Mouse (Mus musculus) hindbrain, embryonic 12.5 days (tissue): Measurements from ENCODE around the gene Ddx3y. TPM values are rescaled to one million over a fixed set of nuclear protein-coding genes. Genes with fewer than 3 reads are reported as not detected.

ENCODE experiments used
- ATAC-seq: fragments of 200-750 bp; cut with Nextera tagmentation; 2 replicates; pipeline ENCODE4 v1.8.0; 2017; ENCODE audit warnings: moderate TSS enrichment; ENCODE audit not compliant: low FRiP score
- H3K27ac ChIP-seq: fragments of 300-500 bp; sonication (generic); 2 replicates; pipeline ENCODE4 v1.5.1; 2016; ENCODE audit warnings: mild to moderate bottlenecking
- H3K27me3 ChIP-seq: fragments of 300-500 bp; sonication (generic); 2 replicates; pipeline ENCODE4 v1.6.1; 2016; ENCODE audit warnings: mild to moderate bottlenecking
- H3K36me3 ChIP-seq: fragments of 300-500 bp; sonication (generic); 2 replicates; pipeline ENCODE4 v1.6.1; 2016; ENCODE audit warnings: mild to moderate bottlenecking
- H3K4me1 ChIP-seq: fragments of 300-500 bp; sonication (generic); 2 replicates; pipeline ENCODE4 v1.6.1; 2016
- H3K4me2 ChIP-seq: fragments of 300-500 bp; sonication (generic); replicated peaks from 2 replicates; pipeline ENCODE4 v1.6.1; 2016; ENCODE audit warnings: mild to moderate bottlenecking
- H3K4me3 ChIP-seq: fragments of 300-500 bp; sonication (generic); 2 replicates; pipeline ENCODE4 v1.5.1; 2016; ENCODE audit warnings: mild to moderate bottlenecking
- H3K9ac ChIP-seq: fragments of 300-500 bp; sonication (generic); 2 replicates; pipeline ENCODE4 v1.6.1; 2016; ENCODE audit warnings: mild to moderate bottlenecking, moderate library complexity
- H3K9me3 ChIP-seq: fragments of 300-500 bp; sonication (generic); replicated peaks from 2 replicates; pipeline ENCODE4 v1.6.1; 2016; ENCODE audit warnings: mild to moderate bottlenecking
- WGBS: fragments of 180-500 bp; shearing (Covaris S2); methylation state at CpG from one replicate; pipeline ENCODE4 v1.1.7; 2016; 5-methylcytosine and 5-hydroxymethylcytosine counted together
- polyA plus RNA-seq: library from polyadenylated mRNA; unstranded; fragments of >200 nt; fragmentation: Nextera tagmentation; extraction: Ambion mirVana; gene quantifications from 2 replicates; pipeline ENCODE4 v1.2.1, GENCODE M21; 2016

The Ddx3y gene
- 18.2 and 21.6 TPM in 2 replicates for polyA plus RNA-seq

GRCm38 (mm10) chrY:1286171-1286795 is at the start of gene Ddx3y:
Gene Ddx3y (minus strand): TSS chrY:1286629.
- ATAC-seq, result peak; percentile 85
- Histone ChIP-seq H3K4me1 (no peaks in the 10 kb centered on the region), H3K9ac (0 out of 2 replicates have a peak within 1 kb of the TSS, but pooled peaks have one; percentile 8), H3K27ac (peak within 1 kb of the TSS; percentile 40; the same call in 1 of the 2 replicates), H3K9me3 (no peaks in the 10 kb centered on the region), H3K36me3 (no peaks in the 10 kb centered on the region), H3K27me3 (no peaks in the 10 kb centered on the region), H3K4me2 (peak within 1 kb of the TSS; percentile 38), H3K4me3 (peak within 1 kb of the TSS; percentile 35)
- 8% methylated on average over 28 of the region's 31 CpGs for WGBS

- H3K27me3 ChIP-seq, result no peaks in the 10 kb centered on the region
- H3K27ac ChIP-seq, result no peak overlapping the region
- no peaks in the 10 kb centered on the region for H3K4me1 ChIP-seq
- no peak overlapping the region for H3K4me3 ChIP-seq
- no peaks in the 10 kb centered on the region for H3K9me3 ChIP-seq
- no peak overlapping the region for H3K4me2 ChIP-seq
- no peaks in the 10 kb centered on the region for H3K36me3 ChIP-seq
- H3K9ac ChIP-seq, result no peak overlapping the region
- ATAC-seq, result no peak
These were observed 7.3 kb upstream of the Ddx3y start for GRCm38 (mm10) chrY:1293708-1294107.

GRCm38 (mm10) chrY:1285735-1286134 is 694 bp downstream of the Ddx3y start:
- H3K9ac ChIP-seq, result 0 out of 2 replicates have a peak overlapping the region, but pooled peaks have one; percentile 8
- peak overlapping the region; percentile 38 for H3K4me2 ChIP-seq
- no peaks in the 10 kb centered on the region for H3K27me3 ChIP-seq
- H3K9me3 ChIP-seq, result no peaks in the 10 kb centered on the region
- H3K4me3 ChIP-seq, result peak overlapping the region; percentile 35
- 0 out of 2 replicates have a peak overlapping the region, but pooled peaks have one; percentile 40 for H3K27ac ChIP-seq
- H3K36me3 ChIP-seq, result no peaks in the 10 kb centered on the region
- no peaks in the 10 kb centered on the region for H3K4me1 ChIP-seq
- WGBS, result 12% methylated on average over 11 of the region's 12 CpGs
- ATAC-seq, result no peak; the same call in 1 of the 2 replicates

DNA sequence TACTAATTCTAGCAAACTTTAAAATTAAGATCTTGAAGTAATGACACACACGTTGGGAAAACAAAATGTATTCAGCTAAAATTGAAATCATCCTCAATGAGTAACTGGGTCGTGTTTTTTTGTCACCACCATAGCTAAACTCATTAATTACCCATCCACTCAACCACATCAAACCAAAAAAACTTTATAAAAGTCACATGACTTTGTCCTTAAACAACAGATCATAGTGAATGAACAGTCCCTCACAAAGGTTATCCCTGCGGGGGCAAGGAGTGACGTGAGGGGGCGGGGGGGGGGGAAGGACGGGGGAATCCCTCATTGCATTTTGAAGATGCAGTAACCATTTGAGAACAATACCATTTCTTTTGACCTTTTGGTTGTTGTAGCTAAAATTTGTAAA is 40.3 kb downstream of the Ddx3y start:
- Histone ChIP-seq H3K27me3 (no peaks in the 10 kb centered on the region), H3K27ac (no peak overlapping the region), H3K9me3 (no peaks in the 10 kb centered on the region), H3K4me3 (no peak overlapping the region), H3K36me3 (no peaks in the 10 kb centered on the region), H3K9ac (no peak overlapping the region), H3K4me2 (0 out of 2 replicates have a peak overlapping the region, but pooled peaks have one; percentile 8), H3K4me1 (no peaks in the 10 kb centered on the region)
- 53% methylated on average over 6 of the region's 6 CpGs for WGBS
- no peak for ATAC-seq

GRCm38 (mm10) chrY:1245426-1245863 is 41.0 kb downstream of the Ddx3y start, which contains the start of gene Uty:
Gene Uty (minus strand): TSS chrY:1245759.
- Histone ChIP-seq H3K4me2 (peak within 1 kb of the TSS; percentile 34), H3K4me1 (no peaks in the 10 kb centered on the region), H3K36me3 (no peaks in the 10 kb centered on the region), H3K27ac (peak within 1 kb of the TSS; percentile 52), H3K9ac (peak within 1 kb of the TSS; percentile 35), H3K9me3 (no peaks in the 10 kb centered on the region), H3K27me3 (no peaks in the 10 kb centered on the region), H3K4me3 (peak within 1 kb of the TSS; percentile 37)
- WGBS, result 0% methylated on average over 21 of the region's 21 CpGs
- peak; percentile 92 for ATAC-seq

- peak overlapping the region; percentile 37 for H3K4me3 ChIP-seq
- WGBS, result 2% methylated on average over 8 of the region's 9 CpGs
- peak overlapping the region; percentile 35 for H3K9ac ChIP-seq
- peak overlapping the region; percentile 34 for H3K4me2 ChIP-seq
- no peaks in the 10 kb centered on the region for H3K9me3 ChIP-seq
- H3K27me3 ChIP-seq, result no peaks in the 10 kb centered on the region
- ATAC-seq, result no peak
- H3K4me1 ChIP-seq, result no peaks in the 10 kb centered on the region
- H3K36me3 ChIP-seq, result no peaks in the 10 kb centered on the region
- peak overlapping the region; percentile 52 for H3K27ac ChIP-seq
These were observed 41.5 kb downstream of the Ddx3y start for GRCm38 (mm10) chrY:1244940-1245339.

- Histone ChIP-seq H3K9ac (no peak overlapping the region), H3K9me3 (no peaks in the 10 kb centered on the region)
These were observed 42.0 kb downstream of the Ddx3y start for GRCm38 (mm10) chrY:1244421-1244820.

GRCm38 (mm10) chrY:1220001-1220400 is 66.4 kb downstream of the Ddx3y start:
- no peak for ATAC-seq
- Histone ChIP-seq H3K27ac (no peak overlapping the region), H3K4me2 (no peak overlapping the region), H3K27me3 (no peaks in the 10 kb centered on the region), H3K9ac (no peak overlapping the region), H3K36me3 (no peaks in the 10 kb centered on the region), H3K4me1 (no peaks in the 10 kb centered on the region), H3K4me3 (no peak overlapping the region), H3K9me3 (no peaks in the 10 kb centered on the region)
- 93% methylated on average over 5 of the region's 7 CpGs for WGBS

More at GRCm38 (mm10) chrY:1244421-1244820, 42.0 kb downstream of the Ddx3y start:
- ATAC-seq, result no peak
- no peaks in the 10 kb centered on the region for H3K27me3 ChIP-seq
- WGBS, result 64% methylated on average over 5 of the region's 5 CpGs
- peak overlapping the region; percentile 34 for H3K4me2 ChIP-seq
- no peak overlapping the region for H3K27ac ChIP-seq
- H3K36me3 ChIP-seq, result no peaks in the 10 kb centered on the region
- H3K4me3 ChIP-seq, result peak overlapping the region; percentile 37
- H3K4me1 ChIP-seq, result no peaks in the 10 kb centered on the region

Other genes starting within 250 kb of the Ddx3y start
- 16.5 and 18.9 TPM in 2 replicates for gene Uty, start 40.9 kb downstream of the Ddx3y start, polyA plus RNA-seq
- gene Usp9y, start 173.2 kb upstream of the Ddx3y start, polyA plus RNA-seq, result not detected in 2 replicates